8 mouse cellular contexts compared by ENCODE assay signal in the genomic region with DNA sequence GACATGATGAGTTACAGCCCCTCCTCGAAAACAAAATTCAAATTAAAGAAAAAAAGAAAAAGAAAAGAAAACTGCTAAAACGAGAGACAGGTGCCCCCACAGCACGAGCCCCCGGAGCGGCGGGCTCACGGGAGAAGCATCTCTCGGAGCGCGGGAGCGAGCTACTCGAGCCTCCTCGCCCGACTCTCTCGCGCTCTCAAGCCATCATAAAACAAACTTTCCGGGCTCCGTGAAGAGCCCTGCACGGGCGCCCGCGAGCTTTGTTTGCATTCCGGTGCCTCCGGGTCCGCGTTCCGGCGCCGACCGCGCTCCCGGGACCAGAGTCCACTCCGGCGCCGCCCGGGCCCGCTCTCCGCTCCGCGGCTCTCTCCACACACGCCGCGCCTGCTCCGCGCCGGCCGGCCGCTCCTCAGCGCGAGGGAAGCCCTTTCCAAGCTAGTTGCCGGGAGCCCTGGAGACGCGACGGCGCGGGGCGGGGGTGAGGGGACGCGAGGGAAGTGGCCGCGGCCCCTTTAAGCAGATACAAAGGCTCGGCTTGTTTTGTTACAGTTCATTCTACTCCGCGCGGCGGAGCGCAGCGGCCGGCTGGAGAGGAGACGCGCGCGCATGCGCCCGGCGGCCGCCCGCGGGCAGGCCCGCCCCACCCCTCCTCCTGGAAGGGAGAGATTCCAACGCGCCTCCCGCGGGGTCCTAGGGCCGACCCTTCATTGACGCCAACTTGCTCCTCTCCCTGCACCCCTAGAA. TPM values are rescaled to one million over a fixed set of nuclear protein-coding genes. Genes with fewer than 3 reads are reported as not detected.
DNase-seq lines count a peak whose midpoint lies in the region; ATAC-seq lines count a peak whose summit lies in the region.

TSS of gene Magi1 (minus strand) at position 600 of the 744 bp plus-strand sequence.

- no peaks in the 10 kb centered on the region for H3K36me3 ChIP-seq in intestine, embryonic 15.5 days

- H3K9ac ChIP-seq in intestine, embryonic 15.5 days = peak within 1 kb of the TSS; percentile 86

- H3K4me2 ChIP-seq in intestine, embryonic 15.5 days (replicated peaks) = peak within 1 kb of the TSS; percentile 85

- ATAC-seq in intestine, embryonic 15.5 days = peak; percentile 95
- ATAC-seq in megakaryocyte progenitor cell, adult 5-6 weeks (replicated peaks; ENCODE audit: poor library complexity) = peak; percentile 72

- WGBS in intestine, embryonic 15.5 days = under 1% methylated on average over 86 of the region's 86 CpGs

- H3K4me1 ChIP-seq in intestine, embryonic 15.5 days (replicated peaks) = peaks cover 8% of the 10 kb centered on the region; the same call in 1 of the 2 replicates

- DNase-seq in adrenal gland, adult 8-10 months = peak; percentile 94
- DNase-seq in embryo, embryonic 11 days = peak; percentile 99
- DNase-seq in gastrocnemius, postnatal 4 days (ENCODE audit: low spot score in 2 of 2) = peak; percentile 89 to 93
- DNase-seq in left cerebral cortex, postnatal 10 days (ENCODE audit: extremely low spot score in 1 of 2, low spot score in 2 of 2) = peak; percentile 90 to 96
- DNase-seq in right cerebral cortex, postnatal 36 days (ENCODE audit: low spot score in 2 of 2) = peak; percentile 94
- peak; percentile 87 to 94 for DNase-seq in urinary bladder, postnatal 36 days (ENCODE audit: low spot score in 2 of 2)

- intact Hi-C loops in left cerebral cortex, postnatal 10 days (cut with DNase I) = loop anchor here (5.0 to 10.0 kb wide), 2 partner anchors 181 to 201 kb away; no protein-coding TSS in a partner anchor

- no peaks in the 10 kb centered on the region for H3K9me3 ChIP-seq in intestine, embryonic 15.5 days

- peak within 1 kb of the TSS; percentile 97 for H3K27ac ChIP-seq in intestine, embryonic 15.5 days

- no peaks in the 10 kb centered on the region for H3K27me3 ChIP-seq in intestine, embryonic 15.5 days (replicated peaks)

- peak within 1 kb of the TSS; percentile 81 for H3K4me3 ChIP-seq in intestine, embryonic 15.5 days (replicated peaks)

RNA-seq across cellular contexts. Expression of gene Magi1, which starts in this region (rescaled TPM):
- total RNA-seq in adrenal gland, adult 8-10 months (2022) = 10 to 100 TPM; 16.5 to 69.9 (median 38.8) TPM
- total RNA-seq in gastrocnemius, postnatal 4 days (2021) = 10 to 100 TPM; 13.2 to 16.6 TPM
- polyA plus RNA-seq in intestine, embryonic 15.5 days (2015; fragmentation: Nextera tagmentation; extraction: Ambion mirVana) = 10.1 and 10.2 TPM in 2 replicates
- total RNA-seq in left cerebral cortex, postnatal 10 days (2021) = 10 to 100 TPM; 89.8 to 91.8 TPM
- total RNA-seq in megakaryocyte progenitor cell, adult 5-6 weeks (2015) = 0.07 and 0.15 TPM in 2 replicates
- total RNA-seq in megakaryocyte progenitor cell, adult 5-6 weeks (2017) = 0.21 and 3.3 TPM in 2 replicates

Comparison
In these comparisons a context has a peak if more than half of its experiments do, and no peak if none do; other contexts are left out.
1. Peak in every context shown above with its lines: DNase-seq, ATAC-seq, H3K4me3 ChIP-seq and H3K27ac ChIP-seq.